Mouse (Mus musculus): ENCODE data around the gene Mbtps2. TPM values are rescaled to one million over a fixed set of nuclear protein-coding genes. Genes with fewer than 3 reads are reported as not detected.

The Mbtps2 gene
- 30.4 and 35.4 TPM in 2 replicates for polyA plus RNA-seq (2015; fragmentation: Nextera tagmentation; extraction: Ambion mirVana)

- Histone ChIP-seq H3K27ac (replicated peaks) (peak within 1 kb of the TSS; percentile 94), H3K36me3 (no peaks in the 10 kb centered on the region), H3K9ac (replicated peaks) (peak within 1 kb of the TSS; percentile 78), H3K4me2 (replicated peaks) (peak within 1 kb of the TSS; percentile 47), H3K4me1 (peaks cover 12% of the 10 kb centered on the region), H3K4me3 (peak within 1 kb of the TSS; percentile 65), H3K9me3 (no peaks in the 10 kb centered on the region), H3K27me3 (no peaks in the 10 kb centered on the region)
- ATAC-seq (replicated peaks), result peak; percentile 91
- WGBS, result 22% methylated on average over 71 of the region's 74 CpGs
Observed at GRCm38 (mm10) chrX:157598186-157598996, at the start of gene Mbtps2. Mbtps2 (minus strand) TSS chrX:157598715.

- Histone ChIP-seq H3K4me2 (replicated peaks) (no peak overlapping the region), H3K4me3 (no peak overlapping the region), H3K9me3 (no peaks in the 10 kb centered on the region), H3K27me3 (no peaks in the 10 kb centered on the region), H3K36me3 (no peaks in the 10 kb centered on the region), H3K9ac (replicated peaks) (no peak overlapping the region), H3K4me1 (no peaks in the 10 kb centered on the region), H3K27ac (replicated peaks) (no peak overlapping the region)
- 82% methylated on average over 1 of the region's 1 CpGs for WGBS
- ATAC-seq (replicated peaks), result no peak
Observed at GRCm38 (mm10) chrX:157646399-157646798, 47.9 kb upstream of the Mbtps2 start.

- Histone ChIP-seq H3K4me2 (replicated peaks) (no peak overlapping the region), H3K36me3 (no peaks in the 10 kb centered on the region), H3K4me1 (no peaks in the 10 kb centered on the region), H3K9ac (replicated peaks) (no peak overlapping the region), H3K9me3 (no peaks in the 10 kb centered on the region), H3K27me3 (no peaks in the 10 kb centered on the region), H3K4me3 (no peak overlapping the region), H3K27ac (replicated peaks) (no peak overlapping the region)
- 69% methylated on average over 4 of the region's 4 CpGs for WGBS
- ATAC-seq (replicated peaks), result no peak
Observed at GRCm38 (mm10) chrX:157644700-157645099, 46.2 kb upstream of the Mbtps2 start.

GRCm38 (mm10) chrX:157644300-157644699 is 45.8 kb upstream of the Mbtps2 start:
- Histone ChIP-seq H3K9me3 (no peaks in the 10 kb centered on the region), H3K4me1 (no peaks in the 10 kb centered on the region), H3K4me3 (no peak overlapping the region), H3K27me3 (no peaks in the 10 kb centered on the region), H3K27ac (replicated peaks) (no peak overlapping the region), H3K9ac (replicated peaks) (no peak overlapping the region), H3K4me2 (replicated peaks) (no peak overlapping the region), H3K36me3 (no peaks in the 10 kb centered on the region)
- WGBS, result 23% methylated on average over 3 of the region's 3 CpGs
- no peak; the same call in 1 of the 2 replicates for ATAC-seq (replicated peaks)

GRCm38 (mm10) chrX:157642856-157643255 is 44.3 kb upstream of the Mbtps2 start:
- Histone ChIP-seq H3K9me3 (no peaks in the 10 kb centered on the region), H3K4me1 (no peaks in the 10 kb centered on the region), H3K36me3 (no peaks in the 10 kb centered on the region), H3K9ac (replicated peaks) (no peak overlapping the region), H3K4me3 (no peak overlapping the region), H3K4me2 (replicated peaks) (no peak overlapping the region), H3K27ac (replicated peaks) (no peak overlapping the region), H3K27me3 (no peaks in the 10 kb centered on the region)
- 43% methylated on average over 5 of the region's 5 CpGs for WGBS
- ATAC-seq (replicated peaks), result peak; percentile 29; the same call in 1 of the 2 replicates

- Histone ChIP-seq H3K27me3 (no peaks in the 10 kb centered on the region), H3K27ac (replicated peaks) (no peak overlapping the region), H3K9ac (replicated peaks) (no peak overlapping the region), H3K4me2 (replicated peaks) (no peak overlapping the region), H3K4me3 (no peak overlapping the region), H3K4me1 (no peaks in the 10 kb centered on the region), H3K36me3 (no peaks in the 10 kb centered on the region), H3K9me3 (no peaks in the 10 kb centered on the region)
- ATAC-seq (replicated peaks), result no peak
- 58% methylated on average over 1 of the region's 1 CpGs for WGBS
Observed at GRCm38 (mm10) chrX:157637253-157637652, 38.7 kb upstream of the Mbtps2 start.

DNA sequence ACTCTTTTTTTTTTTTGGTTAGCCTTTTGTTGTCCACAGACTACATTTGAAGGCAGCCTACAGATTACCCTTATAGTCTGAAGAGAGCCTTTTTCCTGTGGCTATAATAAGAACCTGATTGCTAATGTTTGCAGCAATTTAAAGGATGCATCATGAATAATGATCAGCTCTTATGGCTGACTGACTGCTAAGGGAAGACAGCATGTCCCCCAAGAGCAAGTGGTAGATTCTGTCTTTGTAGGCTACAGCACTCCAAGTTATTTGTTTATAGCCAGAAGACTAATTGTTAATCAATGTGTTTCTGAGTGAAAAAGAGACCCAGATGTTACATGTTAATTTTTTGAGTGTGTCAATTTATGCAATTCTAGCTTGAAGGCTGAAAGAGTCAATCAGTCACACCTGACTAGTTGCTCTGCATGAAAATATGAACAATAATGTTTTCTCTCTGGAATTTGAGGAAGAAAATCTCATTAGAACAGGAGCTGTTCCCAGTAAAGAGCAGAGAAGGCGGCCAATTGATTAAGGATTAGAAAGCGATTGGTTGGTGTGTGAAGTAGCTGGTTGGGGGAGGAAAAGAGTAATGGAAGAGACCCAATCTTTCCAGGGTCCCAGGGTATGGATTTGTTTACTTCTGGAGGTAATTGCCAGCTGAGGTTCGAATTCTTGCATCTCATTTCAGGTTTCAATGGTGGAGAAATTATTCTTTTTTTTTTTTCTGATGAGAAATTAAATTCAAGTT is 35.3 kb upstream of the Mbtps2 start:
- Histone ChIP-seq H3K4me3 (no peak overlapping the region), H3K4me2 (replicated peaks) (no peak overlapping the region), H3K9me3 (no peaks in the 10 kb centered on the region), H3K36me3 (no peaks in the 10 kb centered on the region), H3K27ac (replicated peaks) (no peak overlapping the region), H3K9ac (replicated peaks) (no peak overlapping the region), H3K27me3 (no peaks in the 10 kb centered on the region), H3K4me1 (no peaks in the 10 kb centered on the region)
- WGBS, result 26% methylated on average over 3 of the region's 3 CpGs
- 0 out of 2 replicates have a peak, but pooled peaks have one; percentile 38 for ATAC-seq (replicated peaks)

DNA sequence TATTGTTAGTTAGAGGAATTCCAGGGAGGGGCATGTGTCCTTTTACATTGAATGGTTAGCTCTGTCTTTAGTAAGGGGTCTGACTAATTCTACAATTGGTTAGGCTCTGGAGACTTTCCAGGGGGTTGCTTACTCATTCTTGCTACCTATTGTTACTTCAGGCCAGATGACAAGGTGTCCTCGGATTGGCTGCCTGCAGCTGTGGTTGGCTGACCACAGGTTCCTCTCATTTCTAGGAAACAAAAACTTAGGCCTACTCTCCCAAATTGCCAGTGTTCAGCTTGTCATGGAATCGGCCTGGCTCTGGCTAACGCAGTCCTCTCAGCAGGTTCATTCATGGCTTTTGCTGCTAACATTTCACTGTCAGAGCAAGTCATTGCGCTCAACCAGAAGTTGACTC is 31.8 kb upstream of the Mbtps2 start:
- no peak overlapping the region for H3K4me2 ChIP-seq (replicated peaks)
- ATAC-seq (replicated peaks), result no peak
- no peak overlapping the region for H3K9ac ChIP-seq (replicated peaks)
- no peaks in the 10 kb centered on the region for H3K27me3 ChIP-seq
- no peak overlapping the region for H3K27ac ChIP-seq (replicated peaks)
- WGBS, result 73% methylated on average over 4 of the region's 4 CpGs
- no peaks in the 10 kb centered on the region for H3K9me3 ChIP-seq
- H3K4me1 ChIP-seq, result no peaks in the 10 kb centered on the region
- no peak overlapping the region for H3K4me3 ChIP-seq
- H3K36me3 ChIP-seq, result no peaks in the 10 kb centered on the region

DNA sequence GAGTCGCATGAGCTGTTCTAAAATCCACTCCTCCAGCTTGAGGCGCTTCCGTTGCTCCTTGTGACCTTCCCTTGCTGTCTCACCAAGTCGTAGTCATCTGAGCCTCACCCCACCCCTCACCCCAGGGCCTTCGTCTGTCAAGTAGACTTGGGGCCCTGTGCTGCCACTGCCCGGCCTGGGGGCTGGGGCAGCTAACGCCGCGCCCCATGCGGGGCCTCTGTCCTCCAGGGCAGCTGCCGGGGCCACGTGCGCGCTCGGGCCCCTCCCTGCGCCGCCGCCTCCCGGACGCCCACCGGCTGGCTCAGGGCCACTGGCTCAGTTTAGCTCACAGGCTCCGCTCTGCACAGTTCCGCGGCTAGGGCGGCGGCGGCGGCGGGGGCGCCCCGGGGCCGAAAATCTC is 14.4 kb upstream of the Mbtps2 start:
- WGBS, result 43% methylated on average over 32 of the region's 32 CpGs
- no peak overlapping the region for H3K4me3 ChIP-seq

GRCm38 (mm10) chrX:157601450-157601849 is 2.9 kb upstream of the Mbtps2 start:
- Histone ChIP-seq H3K4me3 (no peak overlapping the region), H3K27ac (replicated peaks) (0 out of 2 replicates have a peak overlapping the region, but pooled peaks have one; percentile 23), H3K9me3 (no peaks in the 10 kb centered on the region), H3K4me1 (peaks cover 12% of the 10 kb centered on the region), H3K36me3 (no peaks in the 10 kb centered on the region), H3K9ac (replicated peaks) (no peak overlapping the region), H3K4me2 (replicated peaks) (no peak overlapping the region), H3K27me3 (no peaks in the 10 kb centered on the region)
- 11% methylated on average over 3 of the region's 3 CpGs for WGBS
- ATAC-seq (replicated peaks), result no peak

More for the DNA sequence above, 14.4 kb upstream of the Mbtps2 start:
- no peak; the same call in 1 of the 2 replicates for ATAC-seq (replicated peaks)
- no peaks in the 10 kb centered on the region for H3K27me3 ChIP-seq
- H3K9ac ChIP-seq (replicated peaks), result no peak overlapping the region
- H3K27ac ChIP-seq (replicated peaks), result no peak overlapping the region
- H3K4me1 ChIP-seq, result no peaks in the 10 kb centered on the region
- H3K9me3 ChIP-seq, result no peaks in the 10 kb centered on the region
- no peaks in the 10 kb centered on the region for H3K36me3 ChIP-seq
- H3K4me2 ChIP-seq (replicated peaks), result peak overlapping the region; percentile 27

DNA sequence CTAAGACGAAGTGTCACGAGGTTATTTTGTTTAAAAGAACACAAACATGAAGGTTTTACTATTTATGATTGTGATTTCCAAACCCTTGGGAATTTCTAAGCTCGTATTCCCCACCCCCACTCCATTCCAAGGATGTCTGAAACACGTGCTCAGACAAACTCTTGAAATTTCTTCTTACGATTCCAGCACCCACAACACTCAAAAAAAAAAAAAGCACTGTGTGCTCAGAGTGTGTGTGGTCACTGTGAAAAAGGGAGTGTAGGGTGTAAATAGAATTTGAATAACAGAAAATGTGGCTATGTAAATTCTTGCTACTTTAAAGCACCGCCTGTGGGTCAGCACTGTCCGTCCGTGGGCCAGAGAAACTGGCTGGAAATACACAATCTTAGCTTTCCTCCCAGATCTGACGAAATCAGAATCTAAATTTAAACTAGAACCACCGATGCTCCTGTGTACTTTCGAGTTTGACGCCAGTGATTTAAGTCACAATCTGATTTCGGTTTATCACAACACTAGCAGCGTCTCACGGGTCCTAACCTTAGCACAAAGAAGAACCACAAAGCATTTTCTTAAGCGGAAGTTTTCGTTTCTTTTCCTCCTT is 830 bp downstream of the Mbtps2 start:
- Histone ChIP-seq H3K9me3 (no peaks in the 10 kb centered on the region), H3K27me3 (no peaks in the 10 kb centered on the region), H3K27ac (replicated peaks) (peak overlapping the region; percentile 94), H3K9ac (replicated peaks) (peak overlapping the region; percentile 78), H3K36me3 (no peaks in the 10 kb centered on the region), H3K4me1 (peaks cover 12% of the 10 kb centered on the region), H3K4me3 (peak overlapping the region; percentile 65), H3K4me2 (replicated peaks) (peak overlapping the region; percentile 47)
- WGBS, result 16% methylated on average over 17 of the region's 17 CpGs
- ATAC-seq (replicated peaks), result peak; percentile 14

GRCm38 (mm10) chrX:157596802-157597201 is 1.7 kb downstream of the Mbtps2 start:
- H3K9ac ChIP-seq (replicated peaks), result peak overlapping the region; percentile 78; the same call in 1 of the 2 replicates
- H3K4me3 ChIP-seq, result peak overlapping the region; percentile 65
- peak overlapping the region; percentile 47 for H3K4me2 ChIP-seq (replicated peaks)
- no peaks in the 10 kb centered on the region for H3K27me3 ChIP-seq
- no peaks in the 10 kb centered on the region for H3K9me3 ChIP-seq
- H3K36me3 ChIP-seq, result no peaks in the 10 kb centered on the region
- H3K4me1 ChIP-seq, result peaks cover 12% of the 10 kb centered on the region
- no peak for ATAC-seq (replicated peaks)
- no peak overlapping the region for H3K27ac ChIP-seq (replicated peaks)
- WGBS, result 84% methylated on average over 5 of the region's 5 CpGs
